Mouse (Mus musculus): ENCODE data around the gene Cubn.

Gene Cubn

GRCm38 (mm10) chr2:13407698-13408097 lies 83.9 kb downstream of the Cubn start:
- DNase-seq (ENCODE audit: low spot score), result no peak

- DNase-seq (ENCODE audit: low spot score), result no peak
Observed at GRCm38 (mm10) chr2:13407272-13407671, 84.3 kb downstream of the Cubn start.

GRCm38 (mm10) chr2:13404986-13405678 lies 86.5 kb downstream of the Cubn start:
- DNase-seq (ENCODE audit: low spot score), result peak; percentile 17

- peak; percentile 15 for DNase-seq (ENCODE audit: low spot score)
Observed at GRCm38 (mm10) chr2:13400831-13401230, 90.8 kb downstream of the Cubn start.

- DNase-seq (ENCODE audit: low spot score), result no peak
Observed at GRCm38 (mm10) chr2:13399480-13400072, 92.0 kb downstream of the Cubn start.

GRCm38 (mm10) chr2:13398955-13399354 lies 92.7 kb downstream of the Cubn start:
- peak; percentile 18 for DNase-seq (ENCODE audit: low spot score)

- no peak for DNase-seq (ENCODE audit: low spot score)
Observed at GRCm38 (mm10) chr2:13398551-13398950, 93.1 kb downstream of the Cubn start.

GRCm38 (mm10) chr2:13396124-13396540 lies 95.5 kb downstream of the Cubn start:
- no peak for DNase-seq (ENCODE audit: low spot score)

- DNase-seq (ENCODE audit: low spot score), result no peak
Observed at GRCm38 (mm10) chr2:13391018-13391417, 100.6 kb downstream of the Cubn start.

GRCm38 (mm10) chr2:13386631-13387030 lies 105.0 kb downstream of the Cubn start:
- no peak for DNase-seq (ENCODE audit: low spot score)

- DNase-seq (ENCODE audit: low spot score), result no peak
Observed at GRCm38 (mm10) chr2:13385542-13386345, 105.9 kb downstream of the Cubn start.

GRCm38 (mm10) chr2:13384775-13385541 lies 106.7 kb downstream of the Cubn start:
- peak; percentile 28 for DNase-seq (ENCODE audit: low spot score)

- no peak for DNase-seq (ENCODE audit: low spot score)
Observed at GRCm38 (mm10) chr2:13376166-13376565, 115.4 kb downstream of the Cubn start.

- DNase-seq (ENCODE audit: low spot score), result no peak
Observed at GRCm38 (mm10) chr2:13373291-13373690, 118.3 kb downstream of the Cubn start.

GRCm38 (mm10) chr2:13372825-13373224 lies 118.8 kb downstream of the Cubn start:
- DNase-seq (ENCODE audit: low spot score), result no peak

GRCm38 (mm10) chr2:13372256-13372824 lies 119.3 kb downstream of the Cubn start:
- peak; percentile 59 for DNase-seq (ENCODE audit: low spot score)

GRCm38 (mm10) chr2:13371797-13372170 lies 119.8 kb downstream of the Cubn start:
- no peak for DNase-seq (ENCODE audit: low spot score)

- DNase-seq (ENCODE audit: low spot score), result no peak
Observed at GRCm38 (mm10) chr2:13371072-13371796, 120.4 kb downstream of the Cubn start.

GRCm38 (mm10) chr2:13370556-13370955 lies 121.1 kb downstream of the Cubn start:
- DNase-seq (ENCODE audit: low spot score), result no peak

- DNase-seq (ENCODE audit: low spot score), result no peak
Observed at GRCm38 (mm10) chr2:13368517-13368916, 123.1 kb downstream of the Cubn start.

- DNase-seq (ENCODE audit: low spot score), result no peak
Observed at GRCm38 (mm10) chr2:13357885-13358552, 133.6 kb downstream of the Cubn start.

Measured in urinary bladder, postnatal 14 days (tissue).